Comparison of ENCODE assay signal across 24 mouse cellular contexts in the genomic region with DNA sequence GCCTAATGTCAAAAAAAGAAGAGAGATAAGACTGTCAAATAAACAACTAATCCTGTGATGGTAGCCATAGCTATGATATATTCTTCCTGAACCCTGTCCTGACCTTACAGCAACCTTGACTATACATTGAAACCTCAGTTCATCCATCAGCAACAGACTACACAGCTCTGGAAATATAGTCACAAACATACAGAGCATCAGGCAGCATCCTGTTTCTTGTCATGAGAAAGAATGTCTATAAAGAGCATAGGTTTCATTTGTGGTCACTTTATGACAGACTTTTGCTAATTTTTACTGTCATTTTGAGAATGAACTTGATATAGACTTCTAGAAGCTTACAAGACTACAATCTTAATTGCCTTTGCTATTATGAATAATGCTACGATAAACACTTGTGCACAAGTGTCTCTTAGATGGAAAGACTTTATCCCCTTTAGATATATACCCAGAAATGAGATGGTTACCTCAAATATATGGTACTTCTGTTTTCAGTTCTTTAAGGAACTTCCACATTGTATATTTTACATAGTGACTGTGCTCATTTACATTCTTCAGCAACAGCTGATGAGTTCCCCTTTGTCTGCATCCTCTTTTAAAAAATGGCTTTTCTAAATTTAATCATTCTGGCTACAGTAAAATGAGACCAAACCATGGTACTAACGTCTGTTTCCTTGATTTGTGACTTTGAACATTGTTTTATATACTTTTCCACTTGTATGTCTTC. TPM values are rescaled to one million over a fixed set of nuclear protein-coding genes. Genes with fewer than 3 reads are reported as not detected.
DNase-seq lines count a peak whose midpoint lies in the region; ATAC-seq lines count a peak whose summit lies in the region.
"Had no signal": no experiment of that assay in that cellular context is flagged by ENCODE, and none has a peak within 500 bp of the region (broad histone marks: within the 10 kb centered on the region; RNA-seq: fewer than 3 reads in every experiment).

No protein-coding gene starts in this region.

- peak; percentile 36 for DNase-seq in A20 (ENCODE audit: low read depth, low spot score)
- DNase-seq in adrenal gland, adult 18-20 months (ENCODE audit: low spot score in 2 of 2): no peak
- no peak for DNase-seq in gastrocnemius, adult 8-10 months (ENCODE audit: low spot score in 2 of 2)
- no peak for DNase-seq in thymus, adult 18-20 months
- DNase-seq: adrenal gland, postnatal 10 days; cerebellum, adult 11 months; cerebellum, adult 8-10 months; cerebellum, postnatal 14 days; gastrocnemius, postnatal 25 days; heart, adult 11 months; heart, postnatal 36 days had no signal

- no peaks in the 10 kb centered on the region for H3K79me2 ChIP-seq in macrophage (ENCODE audit: inconsistent target)

- H3K27ac ChIP-seq in macrophage: 0 out of 2 replicates have a peak overlapping the region, but pooled peaks have one; percentile 4
- H3K27ac ChIP-seq: embryonic facial prominence, embryonic 12.5 days; forebrain, embryonic 15.5 days; heart, embryonic 13.5 days; hindbrain, embryonic 15.5 days had no signal

- 41% methylated on average over 2 of the region's 2 CpGs for WGBS in macrophage (ENCODE audit: missing documents)

- peak; percentile 60 for ATAC-seq in common myeloid progenitor, adult 5-6 weeks (replicated peaks; ENCODE audit: low read depth, poor library complexity, severe bottlenecking)
- ATAC-seq in neutrophil, adult 5-6 weeks (ENCODE audit: extremely low read depth, insufficient number of reproducible peaks, low FRiP score, poor library complexity, severe bottlenecking): peak; percentile 98
- ATAC-seq: forebrain, embryonic 15.5 days had no signal

- no peak overlapping the region for H3K4me3 ChIP-seq in macrophage (ENCODE audit: inconsistent target)
- H3K4me3 ChIP-seq: embryonic facial prominence, embryonic 12.5 days; forebrain, embryonic 15.5 days; heart, embryonic 13.5 days; hindbrain, embryonic 15.5 days had no signal

- no peaks in the 10 kb centered on the region for H3K36me3 ChIP-seq in macrophage (ENCODE audit: inconsistent target)
- H3K36me3 ChIP-seq: embryonic facial prominence, embryonic 12.5 days; forebrain, embryonic 15.5 days; G1E; heart, embryonic 13.5 days; hindbrain, embryonic 15.5 days had no signal

RNA-seq across cellular contexts. Expression of gene Olfr266, which starts 17.0 kb away (rescaled TPM):
- total RNA-seq in common myeloid progenitor, adult 5-6 weeks (2017): not detected in 2 replicates
- under 1 TPM in 1 of 26 experiments, not detected in 25; 0.29 TPM for total RNA-seq in macrophage (2018; cell fraction: chromatin; rRNA removed)
- not detected for total RNA-seq in macrophage (2018; cell fraction: cytosol; rRNA removed)
- not detected for total RNA-seq in macrophage (2018; cell fraction: nucleus; rRNA removed)
- polyA plus RNA-seq in macrophage (2018): not detected in 3 replicates
- total RNA-seq in neutrophil, adult 5-6 weeks (2017): not detected in 2 replicates
- total RNA-seq in adrenal gland, adult 18-20 months (2021): not detected
- total RNA-seq in gastrocnemius, adult 8-10 months (2022): not detected
- total RNA-seq: adrenal gland, postnatal 10 days; adrenal gland, postnatal 4 days; gastrocnemius, postnatal 25 days; heart, postnatal 36 days had no signal
- polyA plus RNA-seq: cortical plate, adult 2 months; embryonic facial prominence, embryonic 12.5 days; forebrain, embryonic 11.5 days; forebrain, embryonic 15.5 days; G1E; heart, embryonic 13.5 days; heart, postnatal 0 days; hindbrain, embryonic 11.5 days; hindbrain, embryonic 15.5 days had no signal

RNA-seq across cellular contexts. Expression of gene Cd53, which starts 19.2 kb away (rescaled TPM):
- 158 and 179 TPM in 2 replicates for total RNA-seq in common myeloid progenitor, adult 5-6 weeks (2017)
- 100 to 1,000 TPM in 3 of 26 experiments, 10 to 100 TPM in 23; 20.5 to 107 (median 67.1) TPM for total RNA-seq in macrophage (2018; cell fraction: chromatin; rRNA removed)
- total RNA-seq in macrophage (2018; cell fraction: cytosol; rRNA removed): 1,000 to 10,000 TPM in 5 of 26 experiments, 100 to 1,000 TPM in 21; 475 to 1,111 (median 767) TPM
- total RNA-seq in macrophage (2018; cell fraction: nucleus; rRNA removed): 100 to 1,000 TPM; 142 to 949 (median 473) TPM
- 844 to 1,170 TPM (median 895 TPM) in 3 replicates for polyA plus RNA-seq in macrophage (2018)
- 742 and 854 TPM in 2 replicates for total RNA-seq in neutrophil, adult 5-6 weeks (2017)
- total RNA-seq in adrenal gland, adult 18-20 months (2021): 10 to 100 TPM in 1 of 2 experiments, 1 to 10 TPM in 1; 8.0 to 14.6 TPM
- total RNA-seq in gastrocnemius, adult 8-10 months (2022): 1 to 10 TPM in 1 of 4 experiments, under 1 TPM in 3; 0.46 to 1.6 (median 0.60) TPM

Comparison
In these comparisons a context has a peak if more than half of its experiments do, and no peak if none do; other contexts are left out.
1. RNA of gene Cd53, which starts 19.2 kb away (total RNA-seq): 742 to 854 TPM in neutrophil, adult 5-6 weeks and 158 to 179 TPM in common myeloid progenitor, adult 5-6 weeks; 8.0 to 14.6 TPM in adrenal gland, adult 18-20 months and 0.46 to 1.6 TPM in gastrocnemius, adult 8-10 months; every median in the first group is over 10 times any median in the second.